Mouse (Mus musculus): ENCODE data around the gene Med11.
"Not testable (repeated sequence)": the region's sequence is repeated elsewhere in the genome, so short reads cannot be mapped to it uniquely, and the experiment has no call there.

Gene Med11

GRCm38 (mm10) chr11:70451797-70452498, at the start of gene Med11:
Gene Med11 (plus strand): TSS chr11:70451919.
- DNase-seq (ENCODE audit: low read depth) = peak; percentile 97

DNA sequence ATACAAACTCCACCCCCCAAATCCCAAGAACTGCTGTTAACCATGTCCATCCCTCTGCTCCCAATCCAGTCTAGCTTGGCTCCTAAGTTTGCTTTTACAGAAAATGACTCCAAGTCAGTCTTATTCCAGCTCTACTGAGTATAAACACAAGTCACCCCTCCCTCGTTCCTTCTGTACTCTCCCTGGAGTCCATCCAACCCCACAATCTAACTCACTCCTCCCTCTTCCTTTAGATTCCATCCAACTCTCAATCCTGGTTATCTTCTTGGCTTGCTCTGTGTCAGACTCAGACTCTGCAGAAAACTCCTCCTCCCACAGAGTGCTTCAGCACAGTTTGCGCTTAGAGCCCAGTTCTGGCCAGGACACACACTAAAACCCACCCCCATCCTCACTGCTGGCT, 48.1 kb upstream of the Med11 start:
- no peak for DNase-seq (ENCODE audit: low read depth)

DNA sequence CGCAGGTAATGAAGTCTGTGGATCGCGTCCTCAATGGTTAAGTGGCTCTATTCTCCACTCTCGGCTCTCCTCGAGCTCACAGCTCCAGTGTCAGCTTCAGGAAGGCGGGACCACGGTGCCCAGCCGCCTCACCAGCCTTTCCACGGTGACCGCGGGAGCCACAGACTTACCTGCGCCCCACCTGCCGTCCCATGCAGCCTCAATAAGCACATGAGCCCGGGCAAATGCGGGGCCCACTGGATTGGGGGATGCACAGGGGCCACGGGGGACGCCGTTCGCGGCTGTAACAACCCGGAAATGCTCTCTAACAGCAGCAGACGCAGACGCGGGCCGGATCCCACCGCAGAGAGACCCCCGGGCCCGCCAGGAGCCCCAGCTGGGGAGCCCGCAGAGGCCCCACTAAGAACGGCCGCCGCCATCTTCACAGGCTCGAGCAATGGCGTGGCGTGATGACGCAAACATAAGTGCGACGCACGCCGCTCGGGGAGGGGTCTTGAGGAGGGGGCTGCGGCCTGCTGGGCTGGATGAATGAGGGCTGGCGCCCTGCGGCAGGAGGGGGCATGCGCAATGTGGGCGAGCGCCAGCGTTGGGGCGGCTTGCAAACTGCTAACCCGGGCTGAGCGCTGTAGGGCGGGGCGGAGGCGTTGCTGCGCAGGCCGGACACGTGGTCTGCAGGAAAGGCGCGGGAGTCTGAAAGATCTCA, 42.0 kb upstream of the Med11 start, which contains the start of gene Pelp1:
Pelp1 (minus strand) TSS at position 438 of the 703 bp plus-strand sequence.
- DNase-seq (ENCODE audit: low read depth) = peak; percentile 75

DNA sequence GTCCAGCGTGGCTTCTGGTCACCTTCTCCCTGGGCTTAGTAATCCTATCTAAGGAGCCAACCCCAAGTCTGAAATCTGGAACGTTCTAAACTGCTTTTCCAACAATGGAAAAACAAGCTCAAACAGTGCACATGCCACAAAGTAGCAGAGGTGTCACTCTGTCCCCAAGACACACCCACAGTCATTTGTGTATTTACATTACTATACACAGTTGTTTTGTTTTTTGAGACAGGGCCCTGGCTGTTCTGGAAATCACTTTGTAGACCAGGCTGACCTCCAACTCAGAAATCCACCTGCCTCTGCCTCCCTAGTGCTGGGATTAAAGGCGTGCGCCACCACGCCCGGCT, 41.4 kb upstream of the Med11 start:
- DNase-seq (ENCODE audit: low read depth) = no peak

DNA sequence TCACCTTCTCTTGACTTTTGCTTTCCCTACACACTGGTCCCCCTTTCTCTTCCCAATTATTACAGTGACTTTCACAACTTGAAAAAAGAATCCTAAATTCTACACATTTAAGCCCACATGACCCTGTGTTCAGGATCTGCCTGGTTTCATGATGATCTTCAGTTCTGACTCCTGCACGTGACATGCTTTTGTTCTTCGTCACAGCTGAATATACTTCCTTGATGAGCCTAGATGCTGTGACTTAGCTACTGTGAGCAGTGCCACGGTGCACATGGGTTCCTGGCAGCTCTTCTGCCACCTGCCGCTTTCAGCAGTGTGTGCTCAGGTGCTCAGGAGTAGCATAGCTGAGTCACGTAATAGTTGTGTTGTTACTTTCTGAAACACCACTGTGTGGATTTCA, 39.1 kb upstream of the Med11 start:
- DNase-seq (ENCODE audit: low read depth) = no peak

DNA sequence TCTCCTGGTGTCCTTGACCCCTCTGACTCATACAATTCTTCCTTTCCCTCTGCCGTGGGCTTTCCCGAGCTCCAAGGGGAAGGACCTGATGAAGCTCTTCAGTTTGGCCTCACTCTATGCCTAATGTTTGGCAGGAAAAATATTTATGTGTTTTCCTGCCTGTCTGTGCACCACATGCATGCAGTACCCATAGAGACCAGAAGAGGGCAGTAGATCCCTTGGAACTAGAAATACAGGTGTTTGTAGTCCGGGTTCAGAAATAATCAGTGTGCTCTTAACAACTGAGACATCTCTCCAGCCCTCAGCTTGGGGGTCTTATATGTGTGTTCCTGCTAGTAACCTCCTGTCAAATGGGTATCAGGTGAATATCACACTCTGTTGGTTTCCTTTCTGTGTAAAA, 37.8 kb upstream of the Med11 start:
- peak; percentile 43 for DNase-seq (ENCODE audit: low read depth)

DNA sequence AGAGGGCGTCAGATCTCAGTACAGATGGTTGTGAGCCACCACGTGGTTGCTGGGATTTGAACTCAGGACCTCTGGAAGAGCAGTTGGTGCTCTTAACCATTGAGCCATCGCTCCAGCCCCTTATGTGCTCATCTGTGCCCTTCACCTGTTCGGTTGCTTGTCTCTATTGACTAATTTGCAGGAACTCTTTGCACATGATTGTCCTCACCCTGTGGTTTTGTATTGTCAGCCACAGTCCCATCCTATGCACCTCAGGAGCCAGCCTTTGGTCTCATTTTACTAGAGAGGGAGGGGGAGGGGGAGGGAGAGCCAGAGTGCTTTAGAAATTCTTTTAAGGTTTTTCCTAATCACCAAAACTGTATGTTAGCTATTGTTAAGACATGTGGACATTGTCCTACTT, 33.5 kb upstream of the Med11 start:
- no peak for DNase-seq (ENCODE audit: low read depth)

GRCm38 (mm10) chr11:70419486-70419885, 32.2 kb upstream of the Med11 start:
- DNase-seq (ENCODE audit: low read depth) = no peak

GRCm38 (mm10) chr11:70426598-70426997, 25.1 kb upstream of the Med11 start:
- not testable (repeated sequence) for DNase-seq (ENCODE audit: low read depth)

DNA sequence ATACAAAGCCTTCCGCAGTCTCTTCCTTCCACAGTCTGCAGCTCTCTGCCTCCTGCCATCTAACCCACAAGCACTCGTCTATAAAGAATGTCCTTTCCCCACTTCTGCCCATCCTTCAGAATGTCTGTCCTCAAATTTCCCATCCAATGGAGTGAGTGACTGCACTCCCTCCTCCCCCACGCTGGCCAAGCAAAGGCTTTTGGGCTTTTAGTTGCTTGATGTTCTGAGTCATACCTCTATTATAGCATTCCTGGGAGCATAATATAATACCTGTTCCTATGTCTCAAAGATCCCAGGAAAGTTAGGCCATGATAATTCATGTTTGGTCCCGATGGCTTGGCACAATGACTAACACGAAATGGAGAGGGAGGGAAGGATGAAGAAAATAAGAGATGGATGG, 20.1 kb upstream of the Med11 start:
- DNase-seq (ENCODE audit: low read depth) = no peak

- DNase-seq (ENCODE audit: low read depth) = peak; percentile 95
Measured at GRCm38 (mm10) chr11:70432048-70432894, 19.4 kb upstream of the Med11 start, which contains the start of gene Arrb2. Gene Arrb2 (plus strand): TSS chr11:70432635.

DNA sequence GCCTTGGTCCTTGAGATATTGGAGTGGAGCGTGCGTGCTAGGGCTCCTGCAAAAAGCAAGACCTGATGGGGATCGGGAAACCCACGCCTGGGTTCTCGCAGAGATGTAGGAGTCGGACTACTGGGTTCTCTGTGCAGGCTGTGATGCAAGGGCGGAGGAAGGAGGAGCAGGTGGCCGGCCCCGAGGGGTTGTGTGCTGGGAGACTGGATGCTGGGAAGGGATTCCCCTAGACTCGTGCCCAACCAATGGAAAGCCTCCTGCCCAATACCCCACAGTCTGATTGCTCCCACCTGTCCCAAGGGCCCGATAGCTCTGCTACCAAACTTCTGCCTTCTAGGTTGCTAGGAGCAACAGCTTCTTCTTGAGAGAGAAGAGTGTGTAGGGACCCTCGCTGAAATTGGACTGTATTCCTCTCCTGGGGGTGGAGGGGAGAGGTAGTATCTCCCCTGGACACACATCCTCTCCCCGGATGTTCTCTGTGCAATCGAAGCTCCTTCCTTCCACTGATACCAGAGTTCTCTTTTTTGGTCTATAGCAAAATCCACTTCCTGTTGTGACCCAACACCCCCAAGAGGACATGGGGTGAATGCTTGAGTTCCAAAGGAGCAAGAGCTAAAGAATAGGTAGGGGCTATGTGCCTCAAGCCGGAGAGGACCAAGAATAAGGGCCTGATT, 18.7 kb upstream of the Med11 start:
- no peak for DNase-seq (ENCODE audit: low read depth)

- DNase-seq (ENCODE audit: low read depth) = no peak
Measured at GRCm38 (mm10) chr11:70433569-70433943, 18.2 kb upstream of the Med11 start.

GRCm38 (mm10) chr11:70433951-70434350, 17.8 kb upstream of the Med11 start:
- no peak for DNase-seq (ENCODE audit: low read depth)

GRCm38 (mm10) chr11:70435476-70435875, 16.2 kb upstream of the Med11 start:
- DNase-seq (ENCODE audit: low read depth) = no peak

GRCm38 (mm10) chr11:70437426-70437825, 14.3 kb upstream of the Med11 start:
- no peak for DNase-seq (ENCODE audit: low read depth)

GRCm38 (mm10) chr11:70438728-70439374, 12.9 kb upstream of the Med11 start:
- no peak for DNase-seq (ENCODE audit: low read depth)

- DNase-seq (ENCODE audit: low read depth) = no peak
Measured at GRCm38 (mm10) chr11:70440637-70441036, 11.1 kb upstream of the Med11 start.

DNA sequence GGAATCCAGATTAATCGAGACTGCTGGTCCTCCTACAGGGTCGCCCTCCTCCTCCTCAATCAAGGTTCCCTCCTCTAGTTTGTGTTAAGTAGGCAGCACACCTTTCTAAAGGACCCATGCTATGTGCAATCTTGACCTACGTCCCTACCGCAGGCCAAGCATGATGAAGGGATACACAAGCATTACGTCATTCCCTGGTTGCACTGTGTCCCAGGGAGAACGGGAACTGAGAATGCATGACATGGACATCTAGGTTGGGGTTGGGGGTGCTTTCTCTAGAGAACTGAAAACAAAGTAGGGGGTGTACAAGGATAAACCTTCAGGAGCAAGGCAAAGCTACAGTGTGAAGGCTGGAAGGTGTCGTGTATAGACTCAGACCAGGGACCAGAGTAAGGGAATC, 9.8 kb upstream of the Med11 start:
- no peak for DNase-seq (ENCODE audit: low read depth)

DNA sequence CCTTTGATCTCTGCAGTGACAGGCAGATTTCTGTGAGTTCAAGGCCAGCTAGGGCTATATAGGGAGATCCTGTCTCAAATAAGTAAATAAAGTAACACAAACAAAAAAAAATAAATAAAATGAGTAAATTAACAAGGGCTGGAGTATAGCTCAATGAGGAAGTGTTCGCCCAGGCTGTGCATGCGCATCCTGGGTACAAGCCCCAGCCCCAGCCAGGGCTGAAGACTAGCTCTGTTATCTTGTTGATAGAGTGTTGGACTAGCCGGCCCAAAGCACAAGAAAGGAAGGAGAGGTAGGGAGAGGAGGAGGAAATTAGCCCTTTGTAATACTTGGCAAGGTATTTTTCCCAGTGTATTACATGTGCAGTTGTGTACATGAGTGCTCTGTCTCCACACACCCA, 7.8 kb upstream of the Med11 start:
- no peak for DNase-seq (ENCODE audit: low read depth)

- DNase-seq (ENCODE audit: low read depth) = no peak
Measured at GRCm38 (mm10) chr11:70444667-70445066, 7.1 kb upstream of the Med11 start.

GRCm38 (mm10) chr11:70446756-70447155, 5.0 kb upstream of the Med11 start:
- no peak for DNase-seq (ENCODE audit: low read depth)

Data from fibroblast of lung, adult 2 months (primary cell).